Mouse (Mus musculus): ENCODE measurements around the gene Ogfod2. TPM values are rescaled to one million over a fixed set of nuclear protein-coding genes. Genes with fewer than 3 reads are reported as not detected.

Ogfod2 gene
- polyA plus RNA-seq, 3 experiments from 2014 or later: 16.0 to 23.0 (median 22.9) TPM

DNA sequence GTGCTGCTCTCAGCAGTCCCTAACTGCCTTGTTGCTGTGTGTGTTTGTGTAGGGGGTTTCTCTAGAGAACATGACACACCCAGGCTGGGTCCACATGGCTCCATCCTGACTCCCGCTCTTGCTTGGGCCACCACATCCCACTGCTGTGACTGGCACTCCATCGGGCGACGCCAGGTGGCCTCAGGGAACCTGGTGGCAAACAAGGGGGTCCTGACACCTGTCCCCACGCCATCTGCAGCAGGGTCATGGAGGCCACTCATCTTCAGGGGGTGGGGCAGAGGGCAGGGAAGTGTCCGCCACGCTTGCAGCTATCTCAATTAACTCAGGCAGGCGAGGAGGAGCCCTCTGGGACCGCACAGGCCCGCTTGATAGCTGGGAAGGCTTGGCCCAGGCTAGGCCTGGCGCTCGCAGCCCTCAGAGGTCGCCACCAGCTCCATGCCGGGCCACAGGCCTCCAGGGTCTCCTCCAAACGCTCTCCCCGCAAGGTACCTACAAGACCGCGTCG lies 17.0 kb upstream of the Ogfod2 start:
- ATAC-seq: no peak

DNA sequence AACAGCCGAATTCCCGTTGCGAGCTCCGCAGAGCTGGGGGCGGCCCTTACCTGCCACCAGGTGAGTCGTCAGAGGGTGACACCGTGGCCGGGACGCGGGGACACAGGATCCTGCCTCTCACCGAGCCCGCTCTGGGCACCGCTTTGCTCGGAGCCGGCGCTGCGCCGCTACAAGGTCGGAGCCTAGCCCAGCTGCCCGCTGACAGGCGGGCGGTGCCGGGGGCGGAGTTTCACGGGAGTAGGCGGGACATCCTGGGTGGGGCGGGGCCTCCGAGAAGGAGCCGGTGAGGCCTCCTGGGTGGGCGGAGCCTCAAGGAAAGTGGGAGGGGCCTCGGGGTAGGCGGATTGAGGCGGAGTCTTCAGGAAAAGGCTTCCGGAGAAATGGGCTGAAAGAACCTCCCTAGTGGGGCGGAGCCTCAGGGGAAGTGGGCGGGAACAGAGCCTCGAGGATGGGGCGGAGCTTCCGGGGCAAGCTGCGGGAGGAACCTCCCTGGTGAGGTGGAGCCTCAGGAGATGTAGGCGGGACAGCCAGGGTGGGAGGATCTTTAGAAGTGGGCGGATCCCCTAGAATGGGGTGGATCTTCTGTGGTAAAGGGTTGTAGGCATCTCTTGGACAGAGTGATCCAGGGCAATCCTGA lies 16.4 kb upstream of the Ogfod2 start, which contains the start of gene Abcb9:
TSS of gene Abcb9 (minus strand) at position 203 of the 637 bp plus-strand sequence.
- ATAC-seq: peak; percentile 87

DNA sequence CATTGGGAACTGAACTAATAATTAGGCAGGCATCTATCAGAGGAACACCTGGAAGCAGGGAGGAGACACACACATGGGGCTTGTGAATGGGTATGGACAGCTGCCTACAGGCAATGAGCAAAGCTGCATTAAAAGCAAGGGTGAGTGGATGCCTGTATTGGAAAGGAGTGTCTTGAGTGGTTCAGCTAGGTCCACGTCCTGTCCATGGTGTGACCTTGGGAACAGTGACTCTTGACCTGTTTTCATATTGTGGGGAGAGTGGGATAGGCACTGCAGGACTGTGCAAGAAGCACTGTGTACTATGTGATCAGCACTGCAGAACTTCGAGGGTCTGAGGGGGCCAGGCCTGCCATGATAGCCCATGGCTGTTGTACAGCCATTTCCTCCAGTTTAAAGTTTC lies 13.2 kb upstream of the Ogfod2 start:
- no peak for ATAC-seq

DNA sequence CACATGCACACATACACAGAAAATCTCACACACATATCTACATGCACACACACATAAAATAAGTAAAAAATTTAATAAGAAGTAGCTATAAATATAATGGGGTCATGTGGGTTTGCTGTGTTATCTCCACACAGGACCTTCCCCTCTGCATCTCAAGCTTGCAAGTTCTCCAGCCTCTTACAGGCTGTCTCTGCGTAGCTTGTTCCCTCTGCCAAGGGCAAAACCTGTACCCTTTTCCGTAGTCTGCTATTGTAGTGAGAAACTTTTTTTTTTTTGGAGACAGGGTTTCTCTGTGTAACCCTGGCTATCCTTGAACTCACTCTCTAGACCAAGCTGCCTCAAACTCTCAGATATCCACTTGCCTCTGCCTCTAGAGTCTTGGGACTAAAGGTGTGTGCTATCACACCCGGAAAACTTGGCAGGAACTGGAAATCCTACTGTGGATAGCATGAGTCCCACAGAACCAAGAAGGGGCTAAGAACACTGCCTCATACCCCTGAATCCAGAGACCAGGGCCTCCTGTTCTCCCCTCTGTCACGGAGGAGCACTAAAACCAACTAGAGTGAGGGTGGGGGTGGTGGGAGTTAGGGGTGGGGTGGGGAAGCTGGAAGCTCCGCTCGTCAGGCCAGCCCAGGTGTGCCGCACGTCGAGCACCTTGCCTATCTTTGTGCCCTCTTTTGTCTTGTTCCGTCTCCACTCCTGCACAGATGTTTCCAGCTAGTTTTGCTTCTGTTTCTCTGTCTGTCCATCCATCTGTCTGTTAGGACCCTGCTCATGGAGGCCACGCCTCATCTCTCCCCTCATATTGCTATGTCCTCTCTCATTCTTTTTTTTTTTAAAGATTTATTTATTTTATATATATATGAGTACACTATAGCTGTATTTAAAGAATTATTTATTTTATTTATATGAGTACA lies 11.7 kb upstream of the Ogfod2 start:
- no peak for ATAC-seq

DNA sequence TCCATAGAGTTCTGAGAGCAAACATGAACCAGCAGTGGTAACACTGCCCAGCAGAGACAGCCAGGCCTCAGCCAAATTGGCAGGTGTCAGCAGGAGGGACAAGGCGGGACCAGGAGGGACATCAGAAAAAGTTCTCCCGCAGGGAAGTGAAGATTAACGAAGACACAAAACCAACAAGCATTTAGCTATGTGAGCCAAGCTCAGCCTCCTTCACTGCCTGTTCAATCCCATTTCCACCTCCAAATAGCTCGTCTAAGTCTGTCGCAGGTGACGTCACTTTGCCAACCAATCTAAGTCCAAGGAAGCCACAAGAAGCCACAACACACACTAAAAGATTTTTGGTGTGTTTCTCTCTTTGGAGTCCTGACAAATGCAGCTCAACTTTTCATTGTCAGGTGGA lies 9.8 kb upstream of the Ogfod2 start:
- no peak for ATAC-seq

DNA sequence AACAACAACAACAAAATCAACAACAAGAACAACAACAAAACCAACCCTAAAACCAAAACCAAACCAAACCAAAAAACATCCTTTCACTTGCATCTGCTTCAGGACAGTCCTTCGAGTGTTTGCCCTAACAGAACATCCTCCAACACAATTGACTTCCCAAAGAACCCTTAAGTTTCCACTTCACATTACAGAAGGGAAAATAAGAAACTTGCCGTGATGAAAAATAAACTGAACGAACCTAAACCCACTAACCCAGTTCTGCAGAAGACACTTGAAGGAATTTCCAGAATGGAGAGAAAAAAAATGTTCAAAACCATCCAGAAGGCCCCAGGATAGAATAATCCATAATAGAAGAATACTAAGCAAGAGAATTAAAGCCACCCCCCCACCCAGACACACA lies 9.1 kb upstream of the Ogfod2 start:
- no peak for ATAC-seq

DNA sequence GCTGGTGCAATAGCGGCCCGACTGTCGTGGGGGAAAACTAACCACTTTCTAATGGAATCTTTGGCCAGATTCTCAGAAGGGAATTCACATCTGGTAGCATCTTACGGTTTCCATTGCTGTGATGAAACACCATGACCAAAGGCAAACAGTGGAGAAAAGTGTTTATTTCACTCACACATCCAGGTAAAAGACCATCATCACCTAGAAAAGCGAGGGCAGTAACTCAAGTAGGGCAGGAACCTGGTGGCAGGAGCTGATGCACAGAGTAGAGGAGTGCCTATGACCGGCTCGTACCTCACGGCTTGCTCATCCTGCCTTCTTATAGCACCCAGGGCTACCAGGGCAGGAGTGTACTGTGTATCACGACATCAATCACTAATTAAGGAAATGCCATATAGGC lies 8.5 kb upstream of the Ogfod2 start:
- no peak for ATAC-seq

DNA sequence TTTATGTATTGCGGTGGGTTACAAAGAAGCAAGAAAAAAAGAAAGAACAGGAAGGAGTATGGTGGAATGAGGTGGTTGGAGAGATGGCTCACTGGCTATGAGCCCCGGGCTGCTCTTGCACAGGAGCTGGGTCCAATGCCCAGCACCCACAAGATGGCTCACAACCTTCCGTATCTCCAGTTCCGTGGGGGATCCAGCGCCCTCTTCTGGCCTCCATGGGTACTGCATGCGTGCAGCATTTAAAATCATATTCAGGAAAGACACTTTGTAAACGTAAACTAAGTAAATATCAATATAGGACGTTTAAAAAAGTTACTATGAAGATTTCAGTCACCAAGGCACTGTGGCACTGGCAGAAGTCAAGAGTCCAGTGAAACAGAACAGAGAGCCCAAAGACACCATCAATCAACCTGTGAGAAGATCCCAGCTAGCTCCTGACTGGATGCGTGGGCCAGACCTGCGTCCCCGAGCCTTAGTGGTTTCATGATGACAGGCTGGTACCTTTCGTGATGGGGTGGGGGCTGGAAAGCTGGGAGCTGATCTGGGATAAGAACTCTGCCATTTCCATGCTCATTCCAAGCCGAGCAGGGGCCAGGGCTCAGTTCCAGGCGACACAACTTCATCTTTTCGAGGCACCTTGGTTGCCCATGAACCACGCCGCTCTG lies 888 bp upstream of the Ogfod2 start:
- no peak for ATAC-seq

DNA sequence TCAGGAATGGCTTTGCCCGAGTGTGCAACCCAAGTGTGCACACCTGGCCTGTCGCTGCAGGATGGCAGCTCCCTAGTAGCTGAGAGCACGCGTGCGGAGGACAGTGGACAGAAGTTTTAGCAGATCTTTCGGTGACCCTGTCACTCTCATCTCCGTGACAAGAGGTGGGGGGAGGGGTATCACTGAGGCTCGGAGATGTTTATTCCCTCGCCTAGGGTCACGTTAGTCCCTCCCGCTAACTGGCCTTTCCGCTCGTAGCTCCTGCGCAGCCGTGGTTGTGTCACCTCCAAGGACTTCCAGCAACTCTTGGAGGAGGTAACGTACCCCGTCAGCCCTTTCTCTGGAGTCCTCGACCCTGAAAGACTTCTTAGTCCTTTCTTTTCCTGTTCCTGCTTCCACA lies 434 bp downstream of the Ogfod2 start:
- peak; percentile 12 for ATAC-seq

DNA sequence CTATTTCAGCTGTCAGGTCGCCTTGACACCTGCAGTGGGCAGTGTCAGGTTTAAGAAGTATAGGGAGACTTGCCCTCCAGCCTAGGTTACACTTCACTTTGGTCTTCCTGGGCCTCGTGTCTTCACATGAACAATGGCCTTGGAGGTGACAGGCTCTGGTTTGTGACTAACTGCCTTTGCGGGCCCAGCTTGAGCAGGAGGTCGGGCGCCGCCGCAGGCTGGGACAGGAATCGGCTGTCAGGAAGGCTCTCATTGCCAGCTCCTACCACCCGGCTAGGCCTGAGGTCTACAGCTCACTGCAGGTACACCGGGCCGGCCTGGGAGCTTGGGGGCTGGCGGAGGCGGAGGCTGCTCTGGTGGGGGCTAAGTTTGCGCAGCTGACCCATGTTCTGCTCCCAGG lies 933 bp downstream of the Ogfod2 start:
- ATAC-seq: no peak

DNA sequence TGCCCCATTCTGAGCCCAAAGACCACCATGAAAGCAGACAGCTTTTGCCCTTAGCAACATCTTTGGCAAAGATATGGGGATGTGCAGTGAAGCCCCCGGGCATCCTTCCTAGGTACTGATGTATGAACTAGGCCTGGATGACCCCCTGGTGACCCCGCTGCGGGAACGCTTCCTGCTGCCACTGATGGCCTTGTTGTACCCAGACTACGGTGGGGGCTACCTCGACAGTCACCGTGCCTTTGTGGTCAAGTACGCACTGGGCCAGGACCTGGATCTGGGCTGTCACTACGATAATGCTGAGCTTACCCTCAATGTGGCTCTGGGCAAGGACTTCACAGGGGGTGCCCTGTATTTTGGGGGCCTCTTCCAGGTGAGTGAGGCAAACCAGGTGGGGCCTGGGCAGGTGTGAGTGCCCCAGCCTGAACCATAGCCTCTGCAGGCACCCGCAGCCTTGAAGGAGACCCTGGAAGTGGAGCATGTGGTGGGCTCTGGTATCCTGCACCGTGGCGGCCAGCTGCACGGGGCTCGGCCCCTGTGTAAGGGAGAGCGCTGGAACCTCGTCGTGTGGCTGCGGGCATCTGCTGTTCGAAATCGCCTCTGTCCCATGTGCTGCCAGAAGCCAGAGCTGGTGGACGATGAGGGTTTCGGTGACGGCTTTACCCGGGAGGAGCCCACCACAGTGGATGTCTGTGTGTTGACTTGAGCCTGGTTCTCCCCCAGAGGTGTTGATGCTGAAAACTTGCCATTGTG lies 2.4 kb downstream of the Ogfod2 start:
- ATAC-seq: no peak

DNA sequence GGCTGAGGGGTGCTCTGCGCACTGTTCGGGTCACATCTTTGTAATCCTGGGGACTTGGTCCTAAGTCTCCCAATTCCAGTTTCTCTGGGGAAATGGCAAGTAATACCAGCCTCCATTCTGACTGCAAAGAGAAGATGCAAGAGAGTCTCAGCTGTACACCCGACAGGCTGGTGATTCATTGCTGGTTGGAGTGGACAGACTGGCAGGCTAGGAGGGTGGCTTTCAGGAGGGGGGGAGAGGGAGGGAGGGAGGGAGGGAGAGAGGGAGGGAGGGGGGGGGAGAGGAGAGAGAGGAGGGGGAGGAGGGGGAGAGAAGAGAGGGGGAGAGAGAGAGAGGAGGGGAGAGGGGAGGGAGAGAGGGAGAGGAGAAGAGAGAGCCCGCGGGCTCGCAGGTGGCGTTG lies 3.4 kb downstream of the Ogfod2 start:
- ATAC-seq: no peak

DNA sequence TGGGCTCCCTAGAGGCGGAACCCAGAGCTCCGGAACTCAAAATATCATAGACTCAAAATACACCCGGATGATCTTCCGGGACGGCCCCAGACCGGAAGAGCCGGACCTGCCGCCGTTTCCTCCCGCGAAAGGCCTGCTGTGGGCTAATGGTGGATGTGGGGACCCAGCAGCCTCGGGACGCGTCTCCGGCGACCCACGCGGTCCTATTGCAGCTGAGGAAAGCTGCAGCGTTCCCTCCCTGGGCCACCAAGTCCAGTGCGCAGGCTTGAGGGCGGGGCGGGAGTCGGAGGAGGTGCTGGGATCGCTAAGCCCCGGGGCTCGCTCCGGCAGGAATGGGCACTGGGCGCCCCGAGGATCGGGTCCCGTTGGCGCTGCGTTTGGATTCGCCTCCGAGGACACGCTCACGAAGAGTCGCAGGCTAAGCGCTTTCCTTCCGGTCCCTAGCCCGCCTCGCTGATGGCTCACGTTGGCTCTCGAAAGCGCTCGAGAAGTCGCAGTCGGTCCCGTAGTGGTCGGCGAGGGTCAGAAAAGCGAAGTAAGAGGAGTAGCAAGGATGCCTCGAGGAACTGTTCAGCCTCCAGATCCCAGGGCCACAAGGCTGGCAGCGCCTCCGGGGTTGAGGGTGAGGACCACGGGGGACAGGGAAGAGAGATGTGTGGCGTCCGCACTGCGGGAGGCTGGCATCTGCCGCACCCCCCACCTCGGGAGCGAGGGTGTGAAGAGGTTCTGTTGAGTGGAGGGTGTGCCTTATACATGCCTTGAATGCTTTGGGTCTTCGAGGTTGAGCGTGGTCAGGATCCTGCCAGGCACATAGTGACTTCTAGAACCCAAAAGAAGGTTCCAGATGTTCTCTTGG lies 4.1 kb downstream of the Ogfod2 start, which contains the start of gene Arl6ip4:
TSS of gene Arl6ip4 (plus strand) at position 100 of the 856 bp plus-strand sequence.
- no peak for ATAC-seq

DNA sequence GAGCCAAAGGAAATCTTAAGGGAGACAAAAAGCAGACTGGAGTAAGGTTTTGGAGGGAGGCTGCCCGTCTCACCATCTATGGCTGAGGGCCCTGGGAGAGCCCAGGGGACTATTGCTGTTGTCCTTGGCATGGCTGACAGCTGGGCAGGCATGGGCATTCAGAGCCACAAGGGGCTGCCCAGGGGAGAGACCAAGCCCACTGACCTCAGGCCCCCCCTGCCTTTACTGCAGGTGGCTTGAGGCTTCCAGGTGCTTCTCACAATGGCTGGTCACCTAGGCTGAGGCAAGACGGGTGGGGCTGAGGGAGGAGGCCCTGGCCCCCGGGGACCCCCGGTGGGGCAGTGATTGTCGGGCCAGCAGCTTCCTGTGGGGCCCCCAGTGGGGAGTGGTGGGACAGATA lies 7.1 kb downstream of the Ogfod2 start:
- ATAC-seq: no peak

DNA sequence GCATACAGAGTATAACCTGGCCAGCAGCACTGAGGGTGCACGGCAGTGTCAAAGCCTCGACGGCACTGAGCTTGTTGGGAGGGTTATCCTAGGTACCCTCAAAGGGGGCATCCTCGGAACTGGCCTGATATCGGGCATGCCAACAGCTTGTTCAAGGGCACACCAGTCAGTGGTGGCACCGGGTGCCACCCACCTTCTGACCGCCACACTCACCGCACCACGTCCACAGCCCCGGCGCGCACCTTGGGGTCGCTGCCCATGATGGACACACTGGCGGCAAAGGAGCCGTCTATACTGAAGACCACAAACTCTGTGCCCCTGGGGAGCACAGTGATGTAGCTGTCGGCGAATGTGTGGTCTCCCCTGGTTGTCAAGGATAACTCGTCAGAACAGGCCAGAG lies 10.3 kb downstream of the Ogfod2 start:
- ATAC-seq: no peak

DNA sequence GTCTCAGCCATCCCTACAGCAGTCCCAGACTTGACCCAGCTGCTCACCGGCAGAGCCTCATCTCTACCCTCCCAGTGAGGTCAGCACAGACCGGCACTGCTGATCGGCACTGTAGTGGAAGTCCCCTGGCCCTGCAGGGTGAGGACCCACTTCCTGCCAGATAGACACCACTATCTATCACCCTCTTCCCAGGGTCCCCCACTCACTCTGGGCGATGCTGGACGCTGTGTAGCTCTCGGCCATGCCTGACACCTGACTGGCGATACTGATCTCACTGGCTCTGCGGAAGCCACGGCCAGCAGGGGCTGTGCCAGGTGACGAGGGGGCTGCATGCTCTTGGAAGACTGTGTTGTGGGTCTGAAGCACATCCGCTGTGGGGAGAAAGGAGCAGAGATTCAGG lies 13.0 kb downstream of the Ogfod2 start:
- no peak for ATAC-seq

DNA sequence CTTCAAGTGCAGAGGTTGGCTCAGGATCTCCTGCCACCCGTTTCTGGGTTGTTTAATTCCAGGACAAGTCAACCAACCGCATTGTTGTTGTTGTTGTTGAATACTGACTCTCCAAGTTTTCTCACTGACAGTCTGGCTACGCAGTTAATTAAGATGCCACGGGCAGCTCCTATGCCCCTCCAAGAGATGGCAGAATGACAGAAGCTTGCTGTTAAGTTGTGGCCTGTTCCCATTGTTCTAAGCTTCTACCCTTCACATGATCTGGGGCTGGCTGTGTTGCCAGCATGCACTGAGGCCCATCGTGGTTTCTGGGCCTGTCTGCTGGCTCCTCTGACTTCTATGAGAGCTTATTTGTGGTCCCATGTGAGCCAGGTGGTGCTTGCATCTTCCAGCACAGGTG lies 22.2 kb downstream of the Ogfod2 start:
- no peak for ATAC-seq

DNA sequence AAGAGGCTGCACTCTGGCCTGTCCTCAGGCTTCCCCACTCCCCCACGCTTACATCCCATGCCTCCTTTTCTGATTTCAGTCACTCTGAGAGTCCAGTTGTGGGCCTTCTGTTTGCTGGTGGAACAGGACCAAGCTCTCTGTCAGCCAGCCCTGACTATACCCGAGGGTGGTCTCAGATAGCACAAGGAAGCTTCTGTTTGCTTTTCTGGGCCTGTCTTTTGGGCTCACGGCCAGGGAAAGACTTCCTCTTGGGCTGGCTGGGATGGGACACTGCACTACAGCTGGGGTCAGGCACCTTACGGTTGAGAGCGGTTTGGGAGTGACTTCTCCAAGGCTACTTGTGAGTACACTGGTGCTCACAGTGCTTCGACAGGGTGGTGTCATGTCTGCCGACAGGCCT lies 26.0 kb downstream of the Ogfod2 start:
- ATAC-seq: no peak

DNA sequence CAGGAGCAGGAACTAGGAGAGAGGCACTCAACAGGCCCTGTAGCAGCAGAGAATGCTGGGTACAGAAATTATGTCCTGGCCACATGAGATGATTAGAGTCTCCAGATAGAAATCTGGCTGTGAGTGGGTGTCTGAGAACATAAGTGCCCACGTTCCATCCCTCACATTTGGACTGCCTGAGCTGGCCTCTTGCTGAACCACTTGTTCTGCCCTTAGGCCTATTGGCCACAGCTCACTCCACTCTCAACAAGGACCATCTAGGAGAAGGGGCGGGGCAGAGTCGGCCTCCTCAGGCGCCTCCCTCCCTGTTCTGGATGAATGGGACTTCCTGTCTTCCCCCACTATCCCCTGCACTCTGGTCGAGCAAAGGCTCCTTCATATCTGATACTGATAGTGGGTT lies 36.9 kb downstream of the Ogfod2 start:
- no peak for ATAC-seq

DNA sequence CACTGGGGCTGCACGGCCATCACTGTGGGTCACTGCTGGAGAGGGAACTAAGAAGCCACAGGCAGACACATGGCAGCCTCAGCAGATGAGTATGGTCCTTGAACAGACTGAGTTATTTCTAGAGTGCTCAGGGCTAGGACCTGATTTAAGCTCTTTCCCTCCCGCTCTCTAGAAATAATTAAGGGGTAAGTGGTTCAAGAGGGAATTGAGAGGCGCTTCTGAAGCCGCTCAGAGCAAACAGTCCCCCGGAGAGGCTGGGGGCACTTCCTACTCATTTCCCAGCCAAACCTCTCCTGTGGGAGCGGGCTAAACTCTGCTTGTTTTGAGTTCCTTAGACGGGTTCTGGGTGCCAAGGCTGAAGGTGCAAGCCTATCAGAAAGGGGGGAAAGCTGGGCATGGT lies 38.8 kb downstream of the Ogfod2 start:
- ATAC-seq: no peak

DNA sequence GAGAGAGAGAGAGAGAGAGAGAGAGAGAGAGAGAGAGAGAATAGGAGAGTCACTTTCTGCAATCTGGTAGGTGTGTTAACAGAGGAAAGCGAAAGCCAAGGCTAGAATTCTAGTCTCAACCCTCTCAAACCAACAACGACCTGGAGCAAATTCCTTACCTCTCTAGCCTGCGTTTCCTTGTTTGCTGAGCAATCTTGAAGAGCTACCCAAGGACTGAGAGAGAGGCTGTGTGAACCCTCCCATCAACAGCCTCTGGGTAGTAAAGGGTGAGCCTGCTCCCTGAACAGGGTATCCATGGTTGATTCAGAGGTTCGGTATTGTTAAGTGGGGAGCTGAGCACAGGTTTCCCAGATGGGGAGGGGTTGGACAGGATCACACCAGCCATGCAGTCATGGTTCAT lies 40.6 kb downstream of the Ogfod2 start:
- ATAC-seq: no peak

DNA sequence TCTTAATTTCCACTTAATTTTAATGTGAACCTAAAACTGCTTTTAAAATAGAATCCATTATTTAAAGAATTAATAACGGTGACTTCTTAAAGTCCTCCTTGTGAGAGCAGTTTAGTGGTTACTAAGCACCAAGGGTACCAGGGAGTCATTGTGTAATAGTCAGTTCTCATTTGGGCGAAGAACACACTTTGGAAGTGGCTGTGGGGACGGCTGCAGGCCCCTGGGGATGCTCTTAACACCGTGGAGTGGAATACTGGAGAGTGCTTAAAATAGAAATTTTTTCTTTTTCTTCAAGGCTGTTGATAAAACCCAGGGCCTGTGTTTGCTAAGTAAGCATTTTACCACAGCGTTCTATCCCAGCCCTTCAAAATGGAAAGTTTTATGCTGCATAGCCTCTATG lies 43.8 kb downstream of the Ogfod2 start:
- no peak for ATAC-seq

Measured in inflammation-experienced regulatory T-cells, adult 6 months (primary cell).